Mouse (Mus musculus): Measurements from ENCODE around the gene Ciita.

GRCm38 (mm10) chr16:10501865-10502264 lies 22.0 kb downstream of the Ciita start:
- no peak for TF ChIP-seq CTCF (IDR thresholded peaks at IDR 0.05; ENCODE audit: low read depth)
- TF ChIP-seq EP300 (IDR thresholded peaks at IDR 0.05; ENCODE audit: low read depth): no peak
